Mouse (Mus musculus) C2C12 (cell line): ENCODE results near the gene Specc1. TPM values are rescaled to one million over a fixed set of nuclear protein-coding genes. Genes with fewer than 3 reads are reported as not detected.

Experiments
- H3K27me3 ChIP-seq: one replicate; pipeline ENCODE4 v1.6.1; 2011; ENCODE audit not compliant: control insufficient read depth, insufficient read depth, insufficient read length
- H3K36me3 ChIP-seq: one replicate; pipeline ENCODE4 v1.6.1; 2011; ENCODE audit not compliant: control insufficient read depth, insufficient read depth
- H3K4me3 ChIP-seq: one replicate; pipeline ENCODE4 v1.5.1; 2011; ENCODE audit warnings: mild to moderate bottlenecking, control low read depth; ENCODE audit not compliant: poor library complexity, insufficient read depth, severe bottlenecking
- H3K79me2 ChIP-seq: one replicate; pipeline ENCODE4 v1.6.1; 2011; ENCODE audit not compliant: control insufficient read depth, insufficient read depth
- H3K79me3 ChIP-seq: one replicate; pipeline ENCODE4 v1.6.1; 2011; ENCODE audit warnings: low read depth, control low read depth
- H3ac ChIP-seq: one replicate; pipeline ENCODE3; 2011; ENCODE audit warnings: low read depth; ENCODE audit not compliant: control insufficient read depth, insufficient read length
- CEBPB ChIP-seq: IDR thresholded peaks from one replicate; pipeline ENCODE4 v1.6.1; 2011; ENCODE audit warnings: low read depth, mild to moderate bottlenecking, control low read depth, moderate library complexity
- CTCF ChIP-seq: IDR thresholded peaks from one replicate; pipeline ENCODE4 v1.5.1; 2011; ENCODE audit not compliant: control insufficient read depth, insufficient read depth, insufficient read length
- FOSL1 ChIP-seq: IDR thresholded peaks from one replicate; pipeline ENCODE4 v1.8.0; 2011; ENCODE audit warnings: mild to moderate bottlenecking, low read length; ENCODE audit not compliant: poor library complexity, insufficient read depth, severe bottlenecking
- MAX ChIP-seq: IDR thresholded peaks from one replicate; pipeline ENCODE4 v1.6.1; 2011; ENCODE audit warnings: mild to moderate bottlenecking, control low read depth
- MYOD1 ChIP-seq: IDR thresholded peaks from one replicate; pipeline ENCODE4 v1.6.1; 2011; ENCODE audit warnings: low read depth; ENCODE audit not compliant: control insufficient read depth, insufficient read length
- MYOG ChIP-seq: IDR thresholded peaks from one replicate; pipeline ENCODE4 v1.6.1; 2011; ENCODE audit not compliant: control insufficient read depth, insufficient read length; ENCODE audit errors: extremely low read depth
- USF1 ChIP-seq: IDR thresholded peaks from one replicate; pipeline ENCODE4 v1.6.1; 2011; ENCODE audit warnings: low read depth, mild to moderate bottlenecking, control low read depth, moderate library complexity
- polyA plus RNA-seq: library from polyadenylated mRNA; unstranded; fragments of >200 nt; fragmentation: generic; extraction: Trizol; gene quantifications from one replicate; pipeline ENCODE4 v1.2.1, GENCODE M21; 2012; ENCODE audit warnings: missing spikeins

The Specc1 gene
- polyA plus RNA-seq, 1 experiment = 59.2 TPM

DNA sequence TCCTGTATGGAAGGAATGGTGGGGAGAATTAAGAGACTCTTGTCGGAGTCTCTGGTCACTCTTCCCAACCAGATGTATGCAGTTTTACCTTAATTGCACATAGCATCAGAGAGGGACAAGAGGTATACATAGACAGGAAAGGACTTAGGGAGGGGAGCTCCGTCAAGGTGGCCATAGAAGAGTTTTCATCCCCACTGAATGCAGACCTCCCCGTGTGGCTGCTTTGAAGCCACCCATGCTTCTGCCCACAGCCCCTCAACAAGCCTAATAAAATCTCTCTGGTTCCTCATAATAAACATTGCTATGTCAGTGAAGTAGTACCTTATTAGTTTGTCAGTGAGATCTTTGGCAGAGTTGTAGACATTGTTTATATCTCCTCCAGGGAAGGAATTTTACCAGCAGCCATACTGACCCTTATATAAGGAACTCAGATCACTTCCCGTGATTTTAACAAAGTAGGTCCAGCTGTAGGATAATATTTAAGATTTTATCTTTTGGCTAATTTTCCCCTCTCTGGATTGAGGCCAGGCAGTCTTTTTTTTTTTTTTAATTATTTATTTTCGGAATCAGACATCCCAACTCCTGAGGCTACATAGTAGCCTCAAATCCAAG, 244.4 kb downstream of the Specc1 start:
- Histone ChIP-seq H3K79me2 (no peaks in the 10 kb centered on the region), H3K79me3 (peaks cover 8% of the 10 kb centered on the region)
- TF ChIP-seq MAX = no peak
- no peak for TF ChIP-seq MYOD1
- no peak for TF ChIP-seq FOSL1
- TF ChIP-seq MYOG = no peak
- TF ChIP-seq CEBPB = no peak
- TF ChIP-seq USF1 = no peak
- no peak for TF ChIP-seq CTCF

DNA sequence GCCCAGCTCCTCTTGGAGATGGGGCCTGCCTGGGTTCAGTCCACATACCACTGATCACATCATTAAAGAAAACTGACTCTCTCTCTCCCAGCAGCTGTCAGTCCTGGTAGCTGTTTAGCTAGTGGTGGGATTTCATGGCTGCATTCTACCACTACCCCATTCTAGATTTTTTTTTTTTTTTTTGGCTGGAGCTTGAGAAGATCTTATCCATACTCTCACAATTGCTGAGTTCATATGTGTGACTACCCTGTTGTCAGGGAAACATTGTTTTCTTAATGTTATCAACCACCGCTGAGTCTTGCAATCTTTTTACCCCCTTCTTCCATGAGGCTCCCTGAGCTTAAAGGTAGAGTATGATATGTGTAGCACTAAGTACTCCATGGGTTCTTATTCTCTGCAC, 246.1 kb downstream of the Specc1 start:
- Histone ChIP-seq H3K4me3 (no peak overlapping the region), H3K36me3 (peaks cover 47% of the 10 kb centered on the region), H3ac (no peak overlapping the region), H3K27me3 (no peaks in the 10 kb centered on the region), H3K79me3 (peaks cover 6% of the 10 kb centered on the region), H3K79me2 (no peaks in the 10 kb centered on the region)
- no peak for TF ChIP-seq FOSL1
- no peak for TF ChIP-seq USF1
- no peak for TF ChIP-seq CTCF
- no peak for TF ChIP-seq MAX
- no peak for TF ChIP-seq MYOG
- TF ChIP-seq CEBPB = no peak
- TF ChIP-seq MYOD1 = no peak

More for the DNA sequence above, 244.4 kb downstream of the Specc1 start:
- H3K27me3 ChIP-seq = no peaks in the 10 kb centered on the region
- H3K4me3 ChIP-seq = no peak overlapping the region
- no peak overlapping the region for H3ac ChIP-seq
- peaks cover 48% of the 10 kb centered on the region for H3K36me3 ChIP-seq

DNA sequence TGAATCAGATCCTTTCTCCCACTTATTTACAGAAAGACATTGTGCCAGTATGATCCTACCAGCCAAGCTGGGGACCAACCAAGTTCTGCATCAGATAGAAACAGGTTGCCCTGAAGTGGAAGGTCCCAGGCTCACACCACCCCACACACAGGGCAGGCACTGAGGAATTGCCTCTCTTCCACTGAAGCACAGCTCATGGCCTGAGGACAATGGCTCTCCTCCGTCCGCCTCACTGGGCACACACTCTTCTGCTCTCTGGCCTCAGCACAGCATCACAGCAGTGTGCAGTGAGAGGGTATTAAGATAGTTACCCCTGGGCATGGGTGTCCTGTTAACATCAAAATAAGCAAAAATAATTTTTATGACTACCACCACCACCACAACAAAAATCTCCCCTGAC, 252.5 kb downstream of the Specc1 start:
- TF ChIP-seq FOSL1 (no peak), CEBPB (no peak), USF1 (no peak), MYOD1 (no peak), MYOG (no peak)
- no peak overlapping the region for H3K4me3 ChIP-seq

DNA sequence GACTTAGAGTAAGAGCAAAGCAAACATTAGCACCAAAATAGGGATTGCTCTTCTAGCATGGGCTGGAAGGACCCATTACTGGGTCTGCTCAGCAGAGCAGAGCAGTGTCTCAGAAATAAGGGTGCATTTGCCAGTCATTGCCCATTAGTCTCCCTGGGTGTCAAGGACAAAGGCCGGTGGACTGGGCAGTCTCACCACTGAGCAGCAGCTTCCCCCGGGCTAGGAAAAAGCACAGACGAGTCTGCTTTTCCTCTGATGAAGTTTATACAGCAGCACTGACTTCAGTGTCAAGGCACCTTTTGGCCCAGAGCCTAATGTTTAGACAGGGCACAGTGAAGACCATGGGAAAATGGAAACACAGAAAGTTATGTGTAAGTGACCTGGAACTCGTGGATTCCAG, 253.3 kb downstream of the Specc1 start:
- H3K36me3 ChIP-seq = peaks cover 92% of the 10 kb centered on the region
- no peak overlapping the region for H3K4me3 ChIP-seq
- H3K27me3 ChIP-seq = no peaks in the 10 kb centered on the region
- H3K79me2 ChIP-seq = no peaks in the 10 kb centered on the region
- H3K79me3 ChIP-seq = no peaks in the 10 kb centered on the region
- H3ac ChIP-seq = no peak overlapping the region
- TF ChIP-seq CTCF (no peak), MYOD1 (no peak), MYOG (no peak), MAX (no peak), CEBPB (no peak), USF1 (no peak), FOSL1 (no peak)

More for the DNA sequence above, 252.5 kb downstream of the Specc1 start:
- Histone ChIP-seq H3K79me2 (no peaks in the 10 kb centered on the region), H3ac (no peak overlapping the region), H3K79me3 (peaks cover 3% of the 10 kb centered on the region), H3K36me3 (peaks cover 85% of the 10 kb centered on the region), H3K27me3 (no peaks in the 10 kb centered on the region)

DNA sequence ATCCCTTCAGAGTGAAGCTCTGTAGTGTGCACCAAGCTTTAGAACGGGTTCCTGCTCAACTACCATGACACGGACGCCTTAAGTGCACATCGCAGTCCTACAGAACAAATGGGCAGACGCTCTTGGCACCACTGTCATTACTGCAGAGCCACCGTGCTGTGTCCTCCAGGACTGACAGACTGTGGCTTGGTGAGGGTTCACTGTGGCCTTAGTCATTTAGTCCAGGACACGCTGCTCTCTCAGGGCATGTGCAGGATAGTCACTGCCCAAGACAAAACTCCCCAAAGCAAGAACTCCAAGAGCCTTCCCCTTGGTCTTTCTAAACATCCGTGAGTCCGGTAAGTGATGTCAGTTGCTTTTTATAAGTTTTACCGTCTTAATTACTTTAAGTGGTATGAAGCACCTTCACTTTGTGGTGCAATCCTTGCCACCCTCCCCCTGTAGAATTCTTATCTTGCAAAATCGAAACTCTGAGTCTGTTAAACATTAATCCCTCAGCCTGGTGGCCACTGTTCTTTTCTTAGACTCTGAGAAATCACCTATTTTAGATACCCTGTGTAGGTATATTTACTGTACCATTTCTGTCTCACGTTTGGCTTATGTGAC, 256.9 kb downstream of the Specc1 start:
- Histone ChIP-seq H3K27me3 (no peaks in the 10 kb centered on the region), H3K79me2 (peaks cover 3% of the 10 kb centered on the region), H3K4me3 (no peak overlapping the region), H3K79me3 (no peaks in the 10 kb centered on the region), H3ac (no peak overlapping the region), H3K36me3 (peaks cover 59% of the 10 kb centered on the region)
- TF ChIP-seq CTCF = no peak

DNA sequence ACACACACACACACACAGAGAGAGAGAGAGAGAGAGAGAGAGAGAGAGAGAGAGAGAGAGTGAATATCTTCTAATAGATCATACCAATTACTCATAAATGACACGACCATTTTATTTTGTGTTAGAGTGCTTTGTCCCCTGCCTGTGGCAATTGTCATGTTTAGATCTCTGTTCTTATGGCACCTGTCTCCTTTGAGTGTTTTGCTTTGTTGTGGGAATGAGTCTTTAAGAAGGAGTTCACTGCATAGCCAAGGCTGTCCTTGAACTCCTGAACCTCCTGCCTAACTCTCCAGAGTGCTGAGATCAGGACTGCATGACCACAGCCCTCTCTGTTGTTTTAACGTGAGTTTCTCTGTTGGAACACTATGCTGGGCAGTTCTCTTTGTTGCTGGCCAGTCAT, 258.5 kb downstream of the Specc1 start:
- TF ChIP-seq MYOD1 (no peak), USF1 (no peak), MYOG (no peak), FOSL1 (no peak), CEBPB (no peak), MAX (no peak), CTCF (no peak)
- Histone ChIP-seq H3K79me3 (no peaks in the 10 kb centered on the region), H3K36me3 (peaks cover 60% of the 10 kb centered on the region), H3K27me3 (no peaks in the 10 kb centered on the region), H3K4me3 (no peak overlapping the region), H3ac (no peak overlapping the region), H3K79me2 (peaks cover 3% of the 10 kb centered on the region)
